In the genomic region with DNA sequence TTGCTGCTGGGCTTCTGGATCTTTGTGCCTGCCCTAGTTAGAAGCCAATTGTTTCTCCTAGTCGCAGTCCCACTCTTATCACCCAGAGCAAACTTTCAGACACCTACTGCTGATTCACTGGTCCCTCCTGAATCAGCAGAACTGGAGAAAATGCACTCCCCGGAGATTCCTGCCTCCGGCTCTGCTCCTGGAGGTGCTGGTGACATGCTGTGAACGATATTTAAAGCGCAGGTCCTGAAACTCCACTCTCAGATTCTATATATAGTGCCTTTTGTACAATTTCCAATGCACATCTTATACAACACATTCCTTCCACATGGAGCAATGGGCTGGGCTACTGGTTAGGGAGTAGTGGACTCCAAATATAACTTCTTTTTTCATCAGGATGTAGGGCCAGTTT, we compare ENCODE assay signal across 25 mouse cellular contexts.
DNase-seq lines count a peak whose midpoint lies in the region; ATAC-seq lines count a peak whose summit lies in the region.
"Had no signal": no experiment of that assay in that cellular context is flagged by ENCODE, and none has a peak within 500 bp of the region (broad histone marks: within the 10 kb centered on the region; RNA-seq: fewer than 3 reads in every experiment).

No protein-coding gene starts in this region.

- H3K27me3 ChIP-seq in heart, embryonic 14.5 days (ENCODE audit: control insufficient read depth, insufficient read depth, low read length): no peaks in the 10 kb centered on the region
- H3K27me3 ChIP-seq: embryonic facial prominence, embryonic 12.5 days; forebrain, embryonic 15.5 days; kidney, embryonic 15.5 days; midbrain, embryonic 15.5 days had no signal

- H3K4me3 ChIP-seq in heart, embryonic 14.5 days (ENCODE audit: control insufficient read depth in 1 of 2, insufficient read depth in 1 of 2, low read depth in 1 of 2, low read length in 2 of 2): peak overlapping the region in 1 of 2 experiments; percentile 16; a peak in 1 of 4 replicates
- H3K4me3 ChIP-seq: embryonic facial prominence, embryonic 12.5 days; erythroblast, embryonic 14.5 days; forebrain, embryonic 15.5 days; kidney, embryonic 15.5 days; midbrain, embryonic 15.5 days; myocyte had no signal

- ATAC-seq in heart, embryonic 14.5 days (ENCODE audit: insufficient number of reproducible peaks, insufficient read depth, low FRiP score, low read depth): peak; percentile 73
- ATAC-seq: forebrain, embryonic 15.5 days; hindbrain, postnatal 0 days; intestine, postnatal 0 days; midbrain, embryonic 15.5 days had no signal

- peak overlapping the region; percentile 50 for H3K9ac ChIP-seq in heart, embryonic 14.5 days (ENCODE audit: low read length)
- H3K9ac ChIP-seq: embryonic facial prominence, embryonic 12.5 days; forebrain, embryonic 15.5 days; kidney, embryonic 15.5 days; midbrain, embryonic 15.5 days had no signal

- peak overlapping the region; percentile 85 to 92 for H3K27ac ChIP-seq in heart, embryonic 14.5 days (replicated peaks in 1 of 2; ENCODE audit: control insufficient read depth in 1 of 2, insufficient read depth in 1 of 2, low read depth in 2 of 2, low read length in 2 of 2)
- H3K27ac ChIP-seq: embryonic facial prominence, embryonic 12.5 days; forebrain, embryonic 15.5 days; hindbrain, postnatal 0 days; kidney, embryonic 15.5 days; midbrain, embryonic 15.5 days had no signal

- H3K36me3 ChIP-seq in heart, embryonic 14.5 days (ENCODE audit: control insufficient read depth, insufficient read depth, low read length): no peaks in the 10 kb centered on the region
- H3K36me3 ChIP-seq: embryonic facial prominence, embryonic 12.5 days; forebrain, embryonic 15.5 days; kidney, embryonic 15.5 days; midbrain, embryonic 15.5 days had no signal

- 4% methylated on average over 5 of the region's 5 CpGs for WGBS in heart, embryonic 14.5 days

- H3K9me3 ChIP-seq in heart, embryonic 14.5 days (ENCODE audit: control insufficient read depth, low read length): no peaks in the 10 kb centered on the region
- H3K9me3 ChIP-seq: embryonic facial prominence, embryonic 12.5 days; forebrain, embryonic 15.5 days; kidney, embryonic 15.5 days; midbrain, embryonic 15.5 days had no signal

- H3K4me1 ChIP-seq in heart, embryonic 14.5 days (ENCODE audit: control insufficient read depth in 2 of 2, insufficient read depth in 2 of 2, low read length in 2 of 2): peaks cover 8 to 12% of the 10 kb centered on the region in 2 experiments
- H3K4me1 ChIP-seq: embryonic facial prominence, embryonic 12.5 days; forebrain, embryonic 15.5 days; kidney, embryonic 15.5 days; midbrain, embryonic 15.5 days had no signal

- intact Hi-C loops in left cerebral cortex, postnatal 14 days (cut with DNase I): no loop called here

- peak overlapping the region; percentile 54 for H3K4me2 ChIP-seq in heart, embryonic 14.5 days (ENCODE audit: low read length)
- H3K4me2 ChIP-seq: embryonic facial prominence, embryonic 12.5 days; forebrain, embryonic 15.5 days; kidney, embryonic 15.5 days; liver, embryonic 11.5 days; midbrain, embryonic 15.5 days had no signal

- no peak for DNase-seq in heart, postnatal 4 days
- peak; percentile 75 for DNase-seq in right cerebral cortex, adult 18-20 months
- DNase-seq in right cerebral cortex, postnatal 4 days: no peak
- peak; percentile 41 to 51 for DNase-seq in left cerebral cortex, postnatal 14 days (ENCODE audit: low spot score in 2 of 2)
- peak; percentile 73 for DNase-seq in telencephalon, adult 2 months (ENCODE audit: low read depth, low spot score)
- no peak for DNase-seq in MN1 (ENCODE audit: low spot score)
- DNase-seq: adrenal gland, adult 2 months; cerebellum, adult 9-10 months; gastrocnemius, postnatal 10 days; heart, postnatal 10 days; kidney, postnatal 4 days; layer of hippocampus, adult 9-11 months; lung, adult 18-20 months; lung, postnatal 36 days; thymus, postnatal 4 days had no signal

Comparison
In these comparisons a context has a peak if more than half of its experiments do, and no peak if none do; other contexts are left out.
1. DNase-seq: peak in right cerebral cortex, adult 18-20 months (single experiment), left cerebral cortex, postnatal 14 days (2 of 2) and telencephalon, adult 2 months (single experiment); none in heart, postnatal 4 days (single experiment), right cerebral cortex, postnatal 4 days (single experiment) and MN1 (single experiment).